Mouse (Mus musculus) cortical plate, adult 2 months (tissue): ENCODE results near the gene Gm49320. TPM values are rescaled to one million over a fixed set of nuclear protein-coding genes. Genes with fewer than 3 reads are reported as not detected.
A peak's percentile ranks its signal among the peaks of the same experiment; 100 is the strongest.

Source experiments
- H3K27ac ChIP-seq: fragments of 200-500 bp; 2 replicates; pipeline ENCODE4 v1.5.1; 2012; ENCODE audit warnings: low read length, control low read depth, inconsistent platforms; ENCODE audit not compliant: insufficient read depth
- H3K4me1 ChIP-seq: fragments of 200-500 bp; 2 replicates; pipeline ENCODE4 v1.6.1; 2011; ENCODE audit warnings: low read length; ENCODE audit not compliant: control insufficient read depth, insufficient read depth
- H3K4me3 ChIP-seq: fragments of 200-500 bp; 2 replicates; pipeline ENCODE4 v1.5.1; 2011; ENCODE audit warnings: mild to moderate bottlenecking, low read length, control low read depth; ENCODE audit not compliant: insufficient read depth
- CTCF ChIP-seq: fragments of 200-500 bp; IDR thresholded peaks from 2 replicates; pipeline ENCODE4 v1.5.1; 2011; ENCODE audit warnings: mild to moderate bottlenecking, control low read depth, low read length; ENCODE audit not compliant: insufficient read depth; ENCODE audit errors: extremely low read depth
- POLR2A ChIP-seq: fragments of 200-500 bp; IDR thresholded peaks from 2 replicates; pipeline ENCODE4 v1.6.1; 2011; ENCODE audit warnings: mild to moderate bottlenecking, low read length, control low read depth; ENCODE audit not compliant: insufficient read depth; ENCODE audit errors: extremely low read depth
- polyA plus RNA-seq: library from polyadenylated mRNA; depleted of rRNA; stranded (reverse); fragments of >200 nt; gene quantifications from 2 replicates; pipeline ENCODE4 v1.2.3, GENCODE M21; 2012

The Gm49320 gene
- polyA plus RNA-seq, 1 experiment = 4.8 TPM

DNA sequence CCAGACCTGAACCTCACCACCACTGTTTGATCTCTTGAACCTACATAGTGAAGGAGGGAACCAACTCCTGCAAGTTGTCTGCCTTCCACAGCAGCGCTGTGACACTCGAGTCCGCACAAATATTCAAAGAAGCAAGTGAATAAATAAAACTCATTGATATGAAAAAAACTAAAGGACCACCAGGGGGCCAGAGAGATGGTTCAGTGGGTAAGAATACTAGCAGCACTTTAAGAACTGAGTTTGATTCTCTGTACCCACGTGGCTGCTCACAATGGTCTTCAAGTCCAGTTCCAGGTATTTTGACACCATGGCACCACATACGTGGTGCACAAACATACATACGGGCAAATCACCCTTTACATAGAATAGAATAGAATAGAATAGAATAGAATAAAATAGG is 27.6 kb upstream of the Gm49320 start:
- no peaks in the 10 kb centered on the region; the same call in 1 of the 2 replicates for H3K4me1 ChIP-seq
- H3K27ac ChIP-seq = no peak overlapping the region
- TF ChIP-seq CTCF (no peak), POLR2A (no peak)
- no peak overlapping the region for H3K4me3 ChIP-seq

DNA sequence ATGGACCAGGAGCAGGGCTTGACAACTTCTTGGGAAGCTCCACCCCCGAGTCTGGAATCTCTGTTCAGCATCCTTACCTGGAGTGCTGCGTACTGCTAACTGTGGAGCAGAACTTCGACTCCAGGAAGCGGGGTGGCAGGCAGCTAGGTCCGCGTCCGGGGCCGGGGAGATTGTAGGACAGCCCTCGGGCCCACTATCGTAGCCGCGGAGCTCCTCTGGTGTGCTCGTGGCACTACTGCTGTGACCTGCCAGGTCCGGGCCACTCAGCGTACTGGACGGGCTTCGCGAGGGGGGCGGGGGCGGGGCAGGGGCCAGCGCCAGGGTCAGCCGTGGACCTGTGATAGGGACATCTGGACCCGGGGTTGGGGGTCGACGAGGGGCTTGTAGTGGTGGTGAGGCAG is 25.9 kb upstream of the Gm49320 start:
- peak overlapping the region; percentile 21; the same call in 1 of the 2 replicates for H3K4me3 ChIP-seq
- no peaks in the 10 kb centered on the region; the same call in 1 of the 2 replicates for H3K4me1 ChIP-seq
- no peak overlapping the region for H3K27ac ChIP-seq
- TF ChIP-seq CTCF (no peak), POLR2A (no peak)

DNA sequence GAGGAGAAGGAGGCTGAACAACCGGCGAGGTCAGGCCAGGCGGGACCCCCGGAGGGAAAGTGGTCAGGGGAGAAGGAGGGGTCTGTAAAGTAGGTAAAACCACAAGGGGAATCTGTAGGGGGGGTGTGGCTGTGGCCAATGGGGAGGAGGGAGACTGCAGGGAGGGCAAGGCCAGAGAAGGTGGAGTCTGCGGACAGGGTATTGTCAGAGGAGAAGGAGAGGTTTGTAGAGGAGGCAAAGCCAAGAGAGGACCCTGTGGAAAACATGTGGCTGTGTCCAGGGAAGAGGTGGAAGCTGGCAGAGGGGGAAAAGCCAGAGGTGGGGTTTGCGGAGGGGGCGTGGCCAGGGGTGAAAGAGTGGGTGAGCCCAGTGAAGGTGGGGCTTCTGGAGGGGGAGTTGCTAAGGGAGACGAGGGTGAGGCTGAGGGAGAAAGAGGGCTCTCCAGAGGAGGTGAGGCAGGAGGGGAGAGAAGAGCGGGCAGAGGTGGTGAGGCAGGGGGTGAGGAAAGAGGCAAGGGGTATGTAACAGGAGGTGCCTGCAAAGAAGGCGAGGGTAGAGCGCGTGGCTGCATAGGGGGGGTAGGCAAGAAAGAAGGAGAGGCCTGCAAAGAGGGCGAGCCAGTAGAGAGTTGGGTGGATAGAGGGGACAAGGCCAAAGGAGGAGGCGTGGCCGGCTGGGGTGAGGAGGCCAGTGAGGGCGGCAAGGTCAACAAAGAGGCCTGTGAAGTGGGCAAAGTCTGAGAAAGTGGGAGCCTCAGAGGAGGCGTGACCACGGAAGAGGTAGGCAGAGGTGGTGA is 25.3 kb upstream of the Gm49320 start:
- H3K4me1 ChIP-seq = no peaks in the 10 kb centered on the region; the same call in 1 of the 2 replicates

DNA sequence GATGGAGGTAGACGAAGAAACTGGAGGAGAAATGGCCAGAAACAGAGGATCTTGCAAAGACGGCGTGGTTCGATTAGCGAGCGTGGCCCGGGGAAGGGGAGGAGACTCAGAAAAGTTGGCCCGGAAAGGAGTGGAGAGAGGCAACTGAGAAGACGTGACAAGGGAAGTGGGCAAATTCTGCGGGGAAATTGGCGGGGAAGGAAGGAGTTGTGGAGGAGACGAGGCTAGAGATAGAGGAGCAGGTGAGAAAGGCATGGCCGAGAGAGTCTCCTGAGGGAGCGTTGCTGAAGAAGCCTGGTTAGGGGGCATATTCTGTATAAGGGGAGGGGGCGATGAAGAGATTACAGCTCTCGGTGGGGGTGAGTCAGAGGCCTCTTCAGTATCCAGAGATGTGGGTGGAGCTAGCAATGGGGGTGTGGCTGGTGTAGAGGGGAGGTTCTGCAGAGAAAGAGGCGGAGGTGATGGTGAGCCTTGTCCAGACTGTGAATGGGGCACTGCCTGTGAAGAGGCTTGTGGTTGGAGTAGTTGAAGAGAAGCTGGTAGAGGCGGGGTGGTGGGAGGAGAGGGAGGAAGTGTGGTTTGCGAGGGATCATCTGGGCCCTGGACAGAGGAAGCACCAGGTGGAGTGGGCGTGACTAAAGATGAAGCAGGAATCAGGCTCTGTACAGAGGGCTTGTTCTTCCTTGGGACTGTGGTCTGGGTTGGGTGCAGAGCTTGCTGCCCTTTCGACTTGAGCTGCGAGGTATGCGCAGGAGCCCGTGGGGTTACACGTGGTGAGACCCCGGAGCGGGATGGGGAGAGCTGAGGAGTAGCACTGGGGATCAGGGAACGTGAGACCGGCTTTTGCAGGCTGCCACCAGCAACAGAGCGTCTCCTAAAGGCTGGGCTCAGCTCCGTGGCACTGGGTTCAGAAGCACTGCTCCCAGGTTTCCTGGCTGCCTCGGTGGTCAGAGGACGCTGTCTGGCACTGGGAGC is 24.4 kb upstream of the Gm49320 start:
- Histone ChIP-seq H3K4me3 (no peak overlapping the region), H3K27ac (no peak overlapping the region), H3K4me1 (no peaks in the 10 kb centered on the region; the same call in 1 of the 2 replicates)
- TF ChIP-seq POLR2A (no peak), CTCF (no peak)

More for the DNA sequence above, 25.3 kb upstream of the Gm49320 start:
- Histone ChIP-seq H3K4me3 (peak overlapping the region; percentile 21; the same call in 1 of the 2 replicates), H3K27ac (no peak overlapping the region)
- TF ChIP-seq POLR2A = no peak
- no peak for TF ChIP-seq CTCF

DNA sequence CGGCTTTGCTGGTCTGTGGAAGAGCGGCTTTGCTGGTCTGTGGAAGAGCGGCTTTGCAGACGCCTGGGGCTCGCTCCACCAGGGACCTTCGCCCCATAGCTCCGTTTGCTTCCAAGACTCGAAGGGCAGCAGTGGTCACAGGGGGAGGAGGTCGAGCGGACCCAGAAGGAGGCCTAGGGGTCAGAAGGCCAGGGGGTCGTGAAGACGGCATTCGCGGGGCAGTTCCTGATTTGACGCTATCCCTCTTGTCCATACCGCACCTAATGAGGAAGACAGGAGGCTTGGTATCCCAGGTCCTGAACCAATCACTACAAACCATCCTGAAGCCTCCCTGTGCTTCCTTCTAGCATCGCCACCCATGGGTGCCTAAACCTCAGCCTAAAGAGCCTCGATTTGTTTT is 22.4 kb upstream of the Gm49320 start:
- Histone ChIP-seq H3K4me3 (peak overlapping the region; percentile 74), H3K27ac (peak overlapping the region; percentile 41; the same call in 1 of the 2 replicates), H3K4me1 (no peaks in the 10 kb centered on the region; the same call in 1 of the 2 replicates)
- no peak; the same call in 1 of the 2 replicates for TF ChIP-seq POLR2A
- TF ChIP-seq CTCF = no peak

DNA sequence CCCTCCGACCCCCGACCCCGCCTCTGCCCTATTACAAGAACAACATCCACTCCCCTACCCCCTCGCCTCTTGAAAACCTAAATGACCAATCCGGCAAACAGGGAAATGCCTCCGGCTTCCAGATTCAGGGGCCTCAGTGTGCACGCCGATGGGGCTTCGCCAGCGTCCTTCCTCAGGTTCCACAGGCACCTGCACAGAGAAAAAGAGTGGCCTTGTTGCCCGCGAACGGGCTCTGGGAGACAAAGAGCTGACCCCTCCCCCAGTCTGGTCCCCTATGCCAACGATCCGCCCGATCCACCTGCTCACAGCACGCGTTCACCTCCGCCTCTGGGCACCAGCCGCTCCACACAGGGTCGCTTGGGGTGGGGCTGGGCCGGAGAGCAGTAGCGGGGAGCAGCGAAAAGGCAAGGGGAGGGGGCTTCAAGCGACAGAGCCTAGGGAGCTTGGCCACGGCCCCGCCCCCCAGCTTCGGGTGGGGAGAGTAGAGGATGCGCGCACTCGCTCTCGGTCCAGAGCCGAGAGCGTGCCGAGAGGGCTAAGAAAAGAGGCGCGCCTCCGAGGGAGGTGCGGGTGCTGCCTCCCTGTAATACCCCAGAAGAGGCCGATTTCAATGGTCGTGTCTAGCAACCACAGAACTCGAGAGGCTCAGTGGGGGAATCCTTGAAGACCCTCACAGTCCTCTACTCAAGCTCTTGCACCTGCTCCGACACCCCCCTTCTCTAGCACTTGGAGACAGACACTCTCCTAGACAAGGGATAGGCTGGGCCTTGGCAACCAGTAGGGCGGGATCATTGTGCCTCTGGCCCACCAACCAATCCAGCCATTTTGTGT is 21.7 kb upstream of the Gm49320 start, which contains the start of gene Prr36:
Gene Prr36, minus strand, starts transcription at position 669 of the 831 bp plus-strand sequence.
- TF ChIP-seq POLR2A (no peak), CTCF (no peak)
- H3K4me1 ChIP-seq = no peaks in the 10 kb centered on the region; the same call in 1 of the 2 replicates
- peak within 1 kb of the TSS; percentile 52; the same call in 1 of the 2 replicates for H3K27ac ChIP-seq
- peak within 1 kb of the TSS; percentile 74 for H3K4me3 ChIP-seq

DNA sequence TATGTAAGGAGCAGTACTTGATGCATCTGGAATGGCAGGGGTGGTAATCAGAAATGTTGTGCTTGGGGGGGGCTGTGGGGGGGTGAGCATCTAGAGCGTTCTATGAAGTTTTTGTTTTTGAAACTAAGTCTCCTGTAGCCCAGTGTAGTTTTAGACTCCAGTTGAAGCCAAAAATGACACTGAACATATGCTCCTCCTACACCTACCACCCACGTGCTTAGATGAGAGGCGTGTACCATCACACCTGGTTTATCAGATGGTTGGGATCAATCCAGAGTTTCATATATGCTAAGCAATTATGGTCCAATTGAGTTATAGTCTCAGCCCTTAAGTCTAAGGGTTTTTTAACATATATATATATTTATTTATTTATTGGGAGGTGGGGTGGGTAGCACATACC is 19.0 kb upstream of the Gm49320 start:
- Histone ChIP-seq H3K27ac (no peak overlapping the region), H3K4me3 (no peak overlapping the region), H3K4me1 (no peaks in the 10 kb centered on the region; the same call in 1 of the 2 replicates)
- TF ChIP-seq CTCF (no peak), POLR2A (no peak)

DNA sequence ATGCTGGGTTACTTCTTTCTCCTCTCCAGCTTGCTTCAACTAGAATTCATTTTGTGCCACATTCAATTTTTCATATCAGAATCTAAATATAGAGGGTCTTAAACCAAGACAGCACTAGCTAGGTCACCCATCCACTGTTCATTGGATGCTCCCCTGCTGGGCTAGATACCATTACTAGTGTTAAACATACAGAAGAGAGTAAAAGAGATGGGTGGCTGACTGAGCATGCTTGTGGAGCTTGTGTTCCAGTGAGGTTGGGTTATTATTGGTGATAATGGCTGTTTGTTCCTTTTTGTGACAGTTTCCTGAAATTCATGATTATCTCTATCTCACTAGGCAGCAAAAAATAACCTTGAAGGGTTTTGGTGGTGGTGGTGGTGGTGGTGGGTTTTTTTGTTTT is 16.6 kb upstream of the Gm49320 start:
- H3K4me3 ChIP-seq = no peak overlapping the region
- no peaks in the 10 kb centered on the region for H3K4me1 ChIP-seq
- no peak overlapping the region for H3K27ac ChIP-seq
- no peak for TF ChIP-seq CTCF
- no peak for TF ChIP-seq POLR2A
